Mouse (Mus musculus) splenic B cell, adult 2 months (primary cell): ENCODE measurements around the gene Sms.
A peak's percentile ranks its signal among the peaks of the same experiment; 100 is the strongest.

Experiments
- DNase-seq: peaks from one replicate; pipeline ENCODE4 v3.0.0-alpha.2; 2011; ENCODE audit warnings: low read depth, low spot score
- H3K27me3 ChIP-seq: 2 replicates; pipeline ENCODE4 v1.6.1; 2012; ENCODE audit warnings: mild to moderate bottlenecking, low read length, moderate library complexity, mixed read lengths; ENCODE audit not compliant: control insufficient read depth, poor library complexity, insufficient read depth, severe bottlenecking
- H3K36me3 ChIP-seq: 2 replicates; pipeline ENCODE4 v1.6.1; 2012; ENCODE audit warnings: mild to moderate bottlenecking, low read length, moderate library complexity, mixed read lengths; ENCODE audit not compliant: control insufficient read depth, poor library complexity, insufficient read depth, severe bottlenecking

Gene Sms

GRCm38 (mm10) chrX:157491944-157492726 is at the start of gene Sms:
Gene Sms, minus strand, starts transcription at chrX:157492287.
- Histone ChIP-seq H3K27me3 (no peaks in the 10 kb centered on the region), H3K36me3 (no peaks in the 10 kb centered on the region)
- DNase-seq: peak; percentile 73

DNA sequence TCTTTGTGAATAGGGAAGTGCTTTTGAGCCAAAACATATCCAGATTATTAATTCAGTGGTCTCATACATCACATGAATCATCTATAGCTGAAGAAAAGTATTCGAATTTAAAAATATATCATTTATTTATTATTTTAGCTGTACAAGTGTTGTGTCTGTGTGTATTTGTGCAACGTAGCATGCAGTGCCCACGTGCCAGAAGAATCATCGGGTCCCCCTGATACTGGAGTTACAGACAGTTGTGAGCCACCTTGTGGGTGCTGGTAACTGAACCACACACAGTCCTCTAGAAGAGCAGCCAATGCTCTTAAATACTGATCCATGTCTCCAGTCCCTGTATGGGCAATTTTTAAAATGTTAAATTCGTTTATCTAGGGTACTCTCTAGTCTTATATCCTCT is 14.3 kb upstream of the Sms start:
- DNase-seq: no peak
- no peaks in the 10 kb centered on the region for H3K36me3 ChIP-seq

GRCm38 (mm10) chrX:157504506-157504905 is 12.4 kb upstream of the Sms start:
- H3K36me3 ChIP-seq: no peaks in the 10 kb centered on the region
- no peaks in the 10 kb centered on the region for H3K27me3 ChIP-seq
- DNase-seq: no peak

More for the DNA sequence above, 14.3 kb upstream of the Sms start:
- no peaks in the 10 kb centered on the region for H3K27me3 ChIP-seq

DNA sequence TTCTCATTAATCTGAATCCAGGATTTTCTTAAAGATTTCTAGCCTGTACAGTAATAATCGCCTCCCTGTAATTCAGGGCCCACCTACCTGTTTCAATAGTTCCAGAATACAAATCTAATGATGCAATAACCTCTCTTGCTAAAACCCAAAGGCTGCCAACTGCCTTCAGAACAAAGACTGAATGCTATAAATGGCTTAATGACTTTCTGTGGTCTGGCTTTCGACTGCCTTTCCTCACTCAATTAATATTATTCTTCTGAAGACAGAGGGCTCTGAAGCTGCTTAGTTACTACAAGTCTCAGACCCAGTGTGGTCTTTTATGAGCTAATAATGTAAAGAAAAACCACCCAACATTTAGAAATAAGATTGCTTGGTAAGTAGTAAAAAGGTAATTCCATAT is 9.8 kb upstream of the Sms start:
- no peaks in the 10 kb centered on the region for H3K27me3 ChIP-seq
- H3K36me3 ChIP-seq: no peaks in the 10 kb centered on the region
- DNase-seq: no peak

GRCm38 (mm10) chrX:157500004-157500403 is 7.9 kb upstream of the Sms start:
- no peak for DNase-seq
- Histone ChIP-seq H3K36me3 (no peaks in the 10 kb centered on the region), H3K27me3 (no peaks in the 10 kb centered on the region)

DNA sequence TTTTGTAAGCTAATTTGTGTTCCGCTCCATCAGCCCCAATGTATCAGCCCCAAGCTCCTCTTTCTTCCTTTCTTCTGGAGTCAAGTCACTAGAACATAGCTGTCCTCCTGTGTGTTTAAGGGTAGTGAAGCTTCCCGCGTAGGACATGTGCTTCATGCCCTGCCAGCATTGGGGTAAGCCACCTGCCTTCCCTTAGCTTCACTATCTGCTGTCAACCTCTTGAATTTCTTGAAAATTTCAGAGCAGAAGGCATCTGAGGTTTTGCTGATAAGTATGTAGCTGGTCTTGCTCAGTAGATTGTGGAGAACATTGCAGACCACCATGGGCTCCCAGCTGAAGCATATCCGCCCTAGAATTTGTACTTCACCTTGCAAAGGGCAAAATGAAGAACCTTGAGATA is 1.1 kb upstream of the Sms start:
- DNase-seq: no peak
- Histone ChIP-seq H3K27me3 (no peaks in the 10 kb centered on the region), H3K36me3 (no peaks in the 10 kb centered on the region)

GRCm38 (mm10) chrX:157491145-157491935 is 747 bp downstream of the Sms start:
- no peaks in the 10 kb centered on the region for H3K27me3 ChIP-seq
- peak; percentile 66 for DNase-seq
- no peaks in the 10 kb centered on the region for H3K36me3 ChIP-seq

- no peak for DNase-seq
- Histone ChIP-seq H3K27me3 (no peaks in the 10 kb centered on the region), H3K36me3 (no peaks in the 10 kb centered on the region)
Measured at GRCm38 (mm10) chrX:157490769-157491144, 1.3 kb downstream of the Sms start.

DNA sequence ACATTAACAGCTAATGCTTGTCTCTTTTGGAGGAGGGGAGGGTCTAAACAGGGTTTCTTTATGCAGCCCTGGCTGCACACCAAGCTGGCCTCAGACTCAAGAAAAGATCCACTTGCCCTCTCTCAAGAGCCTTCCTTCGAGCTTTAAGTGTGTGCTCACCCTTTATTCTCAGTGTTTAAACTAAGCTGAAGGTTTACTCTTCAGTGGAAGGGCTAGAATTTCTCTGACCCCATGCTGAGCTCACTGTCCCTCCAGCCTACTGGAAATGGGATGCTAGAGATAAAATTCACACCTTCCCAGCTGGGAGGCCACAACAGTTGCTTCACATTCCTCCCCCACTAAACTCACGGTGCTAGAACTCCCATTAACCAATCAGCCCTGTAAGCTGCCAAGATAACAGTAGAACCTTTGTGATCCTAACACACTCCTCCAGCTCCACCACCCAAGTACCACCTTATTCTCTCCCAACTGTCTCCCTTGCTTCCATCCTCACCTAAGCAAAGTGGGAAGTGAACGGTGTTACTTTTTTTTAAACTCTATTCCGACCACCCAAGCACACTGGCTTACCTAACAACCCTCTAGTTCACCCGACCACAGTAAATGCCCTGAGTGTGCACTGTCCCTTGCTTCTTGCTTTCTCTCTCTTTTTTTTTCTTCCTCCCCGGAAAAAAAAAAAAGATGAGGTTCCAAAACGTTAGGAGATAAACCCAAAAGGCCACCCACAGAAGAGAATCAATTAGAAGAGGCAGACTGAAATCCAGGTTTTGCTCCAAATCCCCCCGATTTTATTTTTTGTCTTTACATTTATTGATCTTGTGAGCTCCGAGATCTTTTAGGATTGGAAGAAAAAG is 2.0 kb downstream of the Sms start:
- no peak for DNase-seq
- Histone ChIP-seq H3K36me3 (no peaks in the 10 kb centered on the region), H3K27me3 (no peaks in the 10 kb centered on the region)

DNA sequence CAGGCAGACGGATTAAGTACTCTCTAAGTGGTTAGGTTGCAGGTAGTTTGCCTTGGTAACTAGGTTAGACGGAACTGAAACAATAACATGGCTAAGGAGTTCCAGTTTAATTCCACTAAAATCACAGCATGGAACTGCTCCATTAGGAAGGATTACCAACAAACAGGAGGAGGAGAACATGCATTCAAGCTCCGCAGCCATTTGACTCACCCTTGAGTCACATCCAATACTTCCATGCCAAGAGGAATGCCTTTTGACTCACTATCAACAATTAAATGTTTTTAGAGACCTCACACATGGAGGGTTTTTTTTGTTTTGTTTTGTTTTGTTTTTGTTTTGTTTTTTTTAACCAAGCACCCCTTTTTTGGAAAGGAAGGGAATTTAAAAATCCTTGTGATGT is 3.3 kb downstream of the Sms start:
- DNase-seq: no peak
- H3K36me3 ChIP-seq: no peaks in the 10 kb centered on the region
- no peaks in the 10 kb centered on the region for H3K27me3 ChIP-seq

DNA sequence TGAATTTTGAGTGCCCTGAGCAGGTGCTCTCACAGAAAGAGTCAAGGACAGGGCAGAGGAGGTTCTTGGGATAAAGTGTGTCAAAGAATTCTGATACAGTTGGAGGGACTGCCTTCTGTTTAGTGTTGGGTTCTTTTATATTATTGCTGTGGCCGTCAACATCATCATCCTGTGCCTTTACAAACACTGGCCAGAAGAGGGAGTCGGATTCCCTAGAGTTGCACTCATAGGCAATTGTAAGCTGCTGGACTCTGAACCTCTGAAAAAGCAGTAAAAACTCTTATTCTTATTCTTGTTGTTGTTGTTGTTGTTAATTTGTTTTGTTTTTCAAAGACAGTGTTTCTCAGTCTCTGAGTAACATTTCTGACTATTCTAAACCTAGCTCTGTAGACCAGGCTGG is 5.3 kb downstream of the Sms start:
- DNase-seq: peak; percentile 42
- Histone ChIP-seq H3K36me3 (no peaks in the 10 kb centered on the region), H3K27me3 (no peaks in the 10 kb centered on the region)

DNA sequence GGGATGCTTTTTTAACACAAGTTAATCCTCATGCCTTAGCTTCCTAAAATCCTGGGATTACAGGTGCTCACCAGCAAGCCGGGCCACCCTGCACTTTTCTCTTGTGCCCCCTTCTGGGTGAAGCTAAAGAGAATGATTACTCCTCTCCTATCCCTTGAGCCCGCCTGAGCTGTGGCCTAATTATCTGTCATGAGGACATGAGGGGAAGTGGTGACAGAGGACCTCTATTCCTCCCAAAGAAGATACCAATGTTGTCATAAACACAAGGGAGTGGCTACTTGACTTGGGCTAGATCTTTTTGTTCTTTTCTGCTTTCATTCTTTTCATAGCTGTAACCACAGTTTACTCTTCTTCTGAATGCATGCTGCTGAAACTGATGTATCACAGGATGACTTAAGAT is 9.2 kb downstream of the Sms start:
- DNase-seq: no peak
- Histone ChIP-seq H3K36me3 (no peaks in the 10 kb centered on the region), H3K27me3 (no peaks in the 10 kb centered on the region)

GRCm38 (mm10) chrX:157481860-157482259 is 10.2 kb downstream of the Sms start:
- Histone ChIP-seq H3K36me3 (no peaks in the 10 kb centered on the region), H3K27me3 (no peaks in the 10 kb centered on the region)
- no peak for DNase-seq

GRCm38 (mm10) chrX:157477328-157477727 is 14.8 kb downstream of the Sms start:
- no peak for DNase-seq
- Histone ChIP-seq H3K36me3 (no peaks in the 10 kb centered on the region), H3K27me3 (no peaks in the 10 kb centered on the region)
